Mouse (Mus musculus) heart, adult 9 months (tissue): ENCODE results near the gene Rbm25.

Experiments
- DNase-seq, 2 experiments: peaks; one replicate each; pipeline ENCODE4 v3.0.0; 2022; ENCODE audit warnings: low spot score in 2 of 2

The Rbm25 gene

DNA sequence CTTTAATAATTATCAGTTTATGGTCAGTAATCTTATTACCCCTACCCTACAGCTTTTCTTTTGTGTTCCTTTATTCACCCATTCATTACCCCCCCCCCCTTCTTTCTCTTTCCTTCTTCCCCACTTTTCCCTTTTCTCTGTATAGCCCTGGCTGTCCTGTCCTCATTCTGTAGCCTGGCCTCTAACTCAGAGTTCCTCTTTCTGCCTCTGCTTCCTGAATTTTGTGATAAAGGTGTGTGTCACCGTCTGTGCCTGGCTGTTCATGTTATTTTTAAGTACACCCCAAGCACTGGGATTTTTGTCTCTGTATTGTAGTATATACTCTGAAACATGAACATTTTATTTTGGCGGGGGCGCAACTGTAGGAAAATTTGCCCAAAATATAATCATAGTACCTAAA is 19.3 kb downstream of the Rbm25 start:
- DNase-seq: no peak

DNA sequence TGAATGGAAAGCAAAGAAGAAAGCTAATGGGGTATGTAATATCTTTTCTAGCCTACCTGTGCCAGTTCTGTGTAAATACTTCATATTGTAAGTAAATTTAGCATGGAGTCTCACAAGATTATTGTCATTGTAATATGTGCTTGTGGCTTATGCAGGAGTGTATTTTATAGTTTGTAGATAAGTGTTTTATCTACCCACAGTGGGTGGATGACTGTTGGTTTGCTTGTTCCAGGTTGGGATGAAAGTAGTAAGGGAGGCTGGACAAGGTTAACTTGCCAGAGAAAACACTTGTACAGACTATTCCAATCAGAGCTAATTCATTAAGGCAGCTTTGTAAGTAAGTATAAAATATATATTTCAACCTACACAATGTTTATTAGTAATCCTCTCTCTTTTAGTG is 20.4 kb downstream of the Rbm25 start:
- no peak for DNase-seq

DNA sequence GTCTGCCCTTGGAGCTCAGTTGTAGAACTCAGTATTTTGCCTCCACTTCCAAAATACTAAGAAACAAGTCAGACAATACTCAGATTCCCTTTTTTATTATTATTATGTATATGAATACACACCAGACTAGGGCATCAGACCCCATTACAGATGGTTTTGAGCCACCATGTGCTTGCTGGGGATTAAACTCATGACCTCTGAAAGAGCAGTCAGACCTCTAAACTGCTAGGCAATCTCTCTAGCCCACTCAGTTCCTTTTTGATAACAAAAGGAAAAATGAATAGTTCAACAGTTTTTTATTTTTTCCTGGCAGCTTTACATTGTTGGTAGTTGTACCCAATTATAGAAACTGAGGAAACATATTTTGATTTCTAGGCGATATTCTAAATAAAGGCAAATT is 54.4 kb downstream of the Rbm25 start:
- no peak for DNase-seq

DNA sequence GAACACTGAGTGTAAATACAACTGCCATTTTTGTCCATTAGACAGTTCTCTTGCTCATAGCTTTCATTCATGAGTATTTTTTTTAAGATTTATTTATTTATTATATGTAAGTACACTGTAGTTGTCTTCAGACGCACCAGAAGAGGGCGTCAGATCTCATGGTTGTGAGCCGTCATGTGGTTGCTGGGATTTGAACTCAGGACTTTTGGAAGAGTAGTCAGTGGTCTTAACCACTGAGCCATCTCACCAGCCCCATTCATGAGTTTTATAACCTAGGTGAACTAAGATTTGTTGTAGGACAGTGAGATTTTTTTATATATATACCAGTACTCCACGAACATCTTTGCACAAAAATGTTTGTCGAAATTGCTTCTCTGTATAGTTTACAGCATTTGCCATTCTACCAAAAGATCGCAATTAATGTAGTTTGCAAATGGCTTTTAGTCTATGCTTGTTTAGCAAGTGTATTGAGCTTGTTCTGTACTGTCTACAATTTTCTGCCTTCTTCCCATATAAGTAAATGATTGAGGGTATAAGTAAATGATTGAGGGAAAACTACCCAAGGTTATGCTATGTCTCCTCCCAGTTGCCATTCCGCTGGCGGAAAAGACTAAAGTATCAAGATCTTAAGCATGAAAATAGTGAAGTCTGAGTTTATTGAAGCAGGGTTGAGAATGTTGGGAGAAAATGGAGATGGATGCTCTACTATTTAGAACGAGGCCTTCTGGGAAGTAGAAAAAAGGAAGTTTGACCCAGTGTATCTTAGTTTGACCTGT is 55.7 kb downstream of the Rbm25 start:
- no peak for DNase-seq

DNA sequence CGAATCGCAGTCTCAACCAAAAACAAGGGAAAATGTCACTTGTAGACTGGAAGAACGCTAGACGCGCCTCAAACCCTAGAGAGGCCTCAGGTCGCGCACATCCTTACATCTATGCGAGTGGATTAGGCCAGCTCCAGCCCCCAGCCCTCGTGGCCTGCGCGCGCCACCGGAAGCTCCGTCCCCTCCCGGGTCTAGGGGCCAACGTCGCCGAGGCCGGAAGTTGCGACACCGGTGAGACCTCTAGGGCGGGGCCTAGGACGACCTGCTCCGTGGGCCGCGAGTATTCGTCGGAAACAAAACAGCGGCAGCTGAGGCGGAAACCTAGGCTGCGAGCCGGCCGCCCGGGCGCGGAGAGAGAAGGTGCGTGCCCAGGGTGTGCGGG is 56.9 kb downstream of the Rbm25 start, which contains the start of gene Psen1:
Psen1 (plus strand) TSS at position 219 of the 382 bp plus-strand sequence.
- DNase-seq: peak; percentile 92 to 95

DNA sequence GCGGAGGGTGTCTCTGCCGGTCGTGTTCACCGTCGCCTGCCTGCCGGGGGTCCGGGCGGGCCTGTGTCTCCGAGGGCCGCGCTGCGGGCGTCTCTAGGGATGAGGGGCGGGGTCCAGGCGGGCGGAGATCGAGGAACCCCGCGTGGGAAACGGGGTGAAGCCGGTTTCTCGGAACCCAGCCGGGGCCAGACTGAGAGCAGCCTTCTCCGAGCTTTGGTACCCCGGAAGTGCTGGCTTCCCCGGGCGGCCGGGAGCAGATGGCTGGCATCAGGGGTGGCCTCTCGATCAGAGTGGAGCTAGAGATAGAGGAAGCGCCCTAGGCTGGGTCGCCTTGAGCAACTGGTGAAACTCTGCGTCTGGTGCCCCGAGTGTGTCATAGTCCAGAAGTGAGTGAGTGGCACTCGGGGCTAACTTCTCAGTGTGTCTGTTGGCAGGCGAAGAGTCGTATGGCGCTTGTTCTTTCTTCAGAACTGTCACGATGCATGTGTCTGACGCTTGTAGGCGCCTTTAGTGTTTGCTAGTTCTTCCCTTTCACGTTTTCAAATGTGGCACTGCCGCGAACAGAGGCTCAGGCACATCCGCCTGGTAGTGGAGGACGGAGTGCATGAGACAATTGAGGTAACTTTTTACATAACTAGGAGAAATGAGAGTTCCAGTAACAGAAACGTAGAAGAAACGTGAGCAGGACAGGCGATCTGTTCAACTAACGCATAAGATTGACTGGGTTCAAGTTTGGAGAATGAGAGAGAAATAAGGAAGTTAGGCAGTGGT is 57.5 kb downstream of the Rbm25 start:
- DNase-seq: no peak

DNA sequence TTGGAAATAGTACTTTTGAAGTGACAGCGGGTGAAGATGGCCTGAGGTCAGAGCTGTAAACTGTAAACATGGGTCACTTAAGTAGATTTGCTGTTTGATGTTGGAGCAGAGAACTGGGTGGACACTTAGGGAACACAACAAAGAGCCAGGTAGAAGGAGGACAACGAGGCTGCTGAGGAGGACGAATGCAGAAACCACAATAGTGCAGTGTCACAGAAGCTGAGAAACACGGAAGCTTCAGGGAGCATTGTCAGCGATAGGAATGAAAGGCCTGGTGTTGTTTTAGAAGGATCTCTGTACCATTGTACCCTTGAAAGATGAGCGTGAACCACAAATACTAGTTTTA is 58.0 kb downstream of the Rbm25 start:
- no peak for DNase-seq

DNA sequence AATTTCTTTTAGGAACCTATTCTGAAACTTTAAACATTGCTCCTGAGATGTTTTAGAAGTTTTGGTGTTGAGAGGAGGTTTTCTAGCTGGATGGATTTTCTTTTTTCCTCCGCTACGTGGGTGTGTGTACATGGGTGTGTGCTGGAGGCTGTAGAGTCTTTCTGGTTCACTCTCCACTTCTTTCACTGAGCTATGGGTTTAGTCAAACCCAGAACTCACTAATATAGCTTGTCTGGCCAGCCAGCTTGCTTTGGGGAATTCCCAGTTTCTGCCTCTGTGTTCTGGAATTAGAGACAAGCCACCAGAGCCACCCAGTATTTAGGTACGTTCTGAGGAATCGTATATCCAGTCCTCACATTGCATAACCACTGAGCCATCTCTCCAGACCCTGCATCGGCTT is 63.0 kb downstream of the Rbm25 start:
- no peak for DNase-seq

DNA sequence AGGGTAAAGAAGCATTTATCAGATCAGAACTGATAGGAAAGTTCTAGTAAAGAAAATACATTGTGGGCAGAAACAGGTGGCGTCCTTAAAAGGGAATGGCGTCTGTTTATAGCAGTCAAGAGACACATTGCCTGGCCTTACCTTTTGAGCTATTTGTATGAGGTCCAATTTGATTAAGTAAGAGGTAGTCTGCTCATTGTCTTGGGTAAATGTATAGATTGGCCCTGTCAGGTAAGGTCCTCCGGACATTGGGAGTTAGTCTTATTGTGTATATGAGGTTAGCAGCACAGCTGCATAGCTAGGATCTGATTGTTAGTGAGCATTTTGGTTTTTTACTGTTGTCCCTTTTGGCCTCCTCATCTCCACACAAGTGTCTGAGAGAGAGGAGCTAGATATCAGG is 63.6 kb downstream of the Rbm25 start:
- DNase-seq: no peak

DNA sequence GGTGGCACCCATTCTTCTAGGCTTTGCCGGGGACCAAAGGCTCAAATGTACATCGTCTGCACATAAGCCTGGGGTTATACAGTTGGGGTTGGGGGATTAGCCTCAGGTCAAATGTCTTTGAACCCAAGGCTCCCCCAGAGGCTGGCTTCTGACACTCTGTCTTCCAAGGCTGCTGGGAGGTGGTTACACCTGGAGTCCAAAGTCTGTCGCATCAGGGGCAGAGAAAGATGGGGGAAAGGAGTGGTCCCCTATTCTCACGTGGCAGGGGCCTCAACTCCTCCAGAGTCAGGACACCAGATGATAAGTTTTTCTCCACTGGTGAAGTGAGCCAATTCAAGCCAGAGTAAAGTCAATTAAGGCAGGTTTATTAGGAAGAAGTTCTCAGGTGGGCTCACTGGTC is 67.6 kb downstream of the Rbm25 start:
- no peak for DNase-seq

DNA sequence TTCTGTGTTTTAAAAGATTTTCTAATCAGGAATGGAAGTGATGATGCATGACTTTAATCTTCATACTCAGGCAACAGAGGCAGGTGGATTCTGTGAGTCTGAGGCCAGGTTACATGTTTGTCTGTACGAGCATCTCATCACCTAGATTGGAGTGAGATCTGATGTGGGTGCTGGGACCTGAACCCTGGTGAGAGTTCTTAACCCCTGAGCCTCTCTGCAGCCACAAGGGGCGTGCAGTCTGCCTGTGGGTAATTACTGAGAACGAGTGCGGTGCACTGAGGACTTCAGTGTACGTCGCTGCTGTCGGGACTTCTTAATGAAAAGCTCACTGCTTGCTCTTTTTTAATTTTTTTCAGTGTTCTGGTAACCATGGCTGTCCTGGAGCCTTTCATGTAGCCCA is 70.6 kb downstream of the Rbm25 start:
- no peak for DNase-seq

DNA sequence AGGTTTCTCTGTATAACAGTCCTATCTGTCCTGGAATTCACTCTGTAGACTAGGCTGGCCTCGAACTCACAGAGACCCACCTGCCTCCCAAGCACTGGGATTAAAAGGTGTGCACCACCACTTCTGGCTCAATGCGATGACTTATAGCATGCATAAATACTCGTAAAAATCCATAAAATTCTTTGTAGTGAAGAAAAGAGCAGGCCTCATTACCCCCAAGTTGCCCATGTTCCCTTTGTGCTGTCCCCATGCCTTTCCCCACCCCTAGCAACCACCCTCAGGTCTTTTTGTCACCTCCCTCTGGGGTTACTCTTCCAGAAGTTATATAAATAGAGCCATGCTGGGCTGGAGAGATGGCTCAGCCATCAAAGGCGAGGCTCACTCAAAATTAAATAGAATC is 71.8 kb downstream of the Rbm25 start:
- DNase-seq: no peak

DNA sequence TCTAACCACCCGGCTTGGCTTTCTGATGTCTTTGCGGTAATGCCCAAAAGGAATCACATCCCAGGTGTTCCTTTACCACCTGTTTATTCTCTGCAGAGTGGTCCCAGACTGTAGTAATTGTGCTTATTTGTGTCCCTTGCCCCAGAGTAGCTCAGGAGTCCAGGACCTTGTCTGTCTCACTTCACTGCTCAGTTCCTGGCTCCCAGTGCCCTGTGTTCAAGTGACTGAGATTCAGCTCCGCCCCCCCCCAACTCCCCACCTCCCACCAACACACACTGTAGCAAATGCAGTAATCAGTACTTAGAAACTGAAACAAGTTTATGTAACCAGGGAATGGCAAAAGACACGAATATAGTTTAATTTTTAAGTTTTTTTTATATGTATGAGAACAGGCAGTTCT is 75.9 kb downstream of the Rbm25 start:
- DNase-seq: no peak

DNA sequence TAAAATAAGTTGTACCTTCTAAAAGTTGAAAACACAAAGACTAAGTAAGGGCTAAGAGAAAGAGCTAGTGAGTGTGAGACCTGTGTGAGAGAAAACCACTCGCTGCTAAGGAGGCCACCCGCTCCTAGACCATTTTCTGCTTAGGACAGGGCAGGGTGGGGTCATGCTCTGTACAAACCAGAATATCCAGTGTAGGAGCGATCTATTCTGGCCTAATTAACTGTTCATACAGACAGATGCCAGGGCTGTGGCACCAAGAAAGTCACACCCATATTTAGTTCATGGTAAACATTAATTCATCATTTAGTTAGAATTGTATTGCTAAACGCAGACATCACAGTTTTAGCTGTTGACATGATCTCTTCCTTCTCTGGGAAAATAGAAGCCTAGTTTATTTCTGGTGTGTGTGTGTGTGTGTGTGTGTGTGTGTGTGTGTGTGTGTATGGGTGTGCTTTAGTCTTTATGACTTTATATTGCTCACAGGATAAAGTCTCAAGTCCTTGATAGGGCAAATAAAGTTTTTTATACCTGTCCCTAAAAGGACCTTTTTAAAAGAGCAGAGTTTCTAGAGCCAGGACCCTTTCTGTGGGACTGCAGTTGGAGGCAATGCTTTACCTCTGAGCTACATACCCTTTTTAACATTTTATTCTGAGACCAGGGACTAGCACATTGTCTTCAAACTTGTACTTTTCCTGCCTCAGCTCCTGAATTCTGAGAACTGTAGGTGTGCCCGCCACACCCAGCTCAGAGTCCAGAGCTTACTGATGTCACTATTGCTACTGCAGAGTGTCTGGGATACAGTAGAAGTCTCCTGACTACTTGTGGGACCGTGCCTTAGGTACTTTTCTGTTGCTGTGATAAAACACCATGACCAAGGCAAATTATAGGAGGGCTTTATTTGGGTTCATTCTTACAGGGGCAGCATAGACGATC is 77.4 kb downstream of the Rbm25 start:
- no peak for DNase-seq

DNA sequence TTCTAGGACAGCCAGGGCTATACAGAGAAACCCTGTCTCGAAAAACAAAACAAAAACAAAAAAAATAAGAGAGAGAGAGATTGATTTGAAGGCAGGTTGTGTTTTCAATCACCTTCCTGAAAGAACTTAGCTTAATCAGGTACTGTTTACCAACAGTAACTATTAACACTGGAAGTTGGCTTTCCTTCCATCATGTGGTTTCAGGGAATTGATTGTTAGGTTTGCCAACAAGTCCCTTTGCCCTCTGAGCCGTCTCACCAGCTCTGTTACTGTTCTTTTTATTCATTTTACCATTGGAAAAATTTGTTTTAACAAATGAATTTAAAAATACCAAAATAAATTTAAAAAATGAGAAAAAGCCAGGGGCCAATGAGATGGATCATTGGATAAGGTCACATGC is 78.9 kb downstream of the Rbm25 start:
- DNase-seq: no peak

DNA sequence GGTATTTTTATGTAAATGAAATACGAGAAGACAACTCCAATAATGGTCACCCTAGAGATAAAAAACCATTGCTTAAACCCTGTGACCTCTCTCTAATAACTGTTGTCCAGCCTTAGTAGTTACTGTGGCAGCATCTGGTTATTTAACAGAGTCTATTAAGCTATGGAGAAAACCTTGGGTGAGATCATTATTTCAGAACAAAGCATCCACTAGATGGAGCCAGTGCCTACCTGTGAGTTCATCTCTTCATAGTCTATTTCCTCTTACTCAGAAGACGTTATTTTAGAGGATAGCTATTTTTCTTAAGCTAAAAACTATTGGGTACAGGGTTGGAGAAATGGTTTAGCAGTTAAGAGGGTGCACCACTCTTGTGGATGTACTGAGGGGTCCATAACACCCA is 82.7 kb downstream of the Rbm25 start:
- peak in 1 of 2 experiments; percentile 51 for DNase-seq

DNA sequence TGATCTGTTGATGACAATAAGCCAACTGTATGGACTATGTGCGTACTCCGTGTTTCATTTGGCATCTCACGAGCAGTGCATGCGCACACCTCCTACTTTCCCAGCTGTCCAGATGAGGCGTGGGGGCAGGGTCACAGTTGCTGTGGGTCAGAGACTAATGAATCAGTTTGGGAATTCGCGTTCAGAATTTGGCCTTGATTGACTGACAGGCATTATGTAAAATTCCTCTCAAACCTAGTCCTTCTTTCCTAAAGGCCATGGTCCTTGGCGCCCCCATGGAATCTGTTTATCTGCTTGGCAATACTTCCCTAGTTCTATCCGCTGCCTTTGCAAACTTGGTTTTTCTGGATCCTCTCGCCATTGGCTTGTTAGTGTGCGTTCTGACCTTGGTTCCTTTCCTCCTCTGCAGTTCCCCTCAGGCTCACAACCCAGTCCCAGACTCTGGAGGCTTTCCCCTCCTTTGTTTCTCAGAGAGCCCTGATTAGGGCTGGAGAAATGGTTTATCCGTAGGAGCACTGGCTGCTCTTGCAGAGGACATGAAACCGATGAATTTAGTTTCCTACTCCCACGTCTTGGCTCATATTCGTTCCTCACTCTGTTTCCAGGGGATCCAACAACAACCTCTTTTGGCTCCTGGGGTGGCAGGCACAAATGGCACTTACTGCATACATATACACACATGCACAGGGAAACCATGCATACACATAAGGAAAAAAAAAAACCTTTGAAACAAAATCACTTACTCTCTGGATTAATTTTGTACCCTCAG is 85.6 kb downstream of the Rbm25 start:
- peak in 1 of 2 experiments; percentile 14 for DNase-seq

DNA sequence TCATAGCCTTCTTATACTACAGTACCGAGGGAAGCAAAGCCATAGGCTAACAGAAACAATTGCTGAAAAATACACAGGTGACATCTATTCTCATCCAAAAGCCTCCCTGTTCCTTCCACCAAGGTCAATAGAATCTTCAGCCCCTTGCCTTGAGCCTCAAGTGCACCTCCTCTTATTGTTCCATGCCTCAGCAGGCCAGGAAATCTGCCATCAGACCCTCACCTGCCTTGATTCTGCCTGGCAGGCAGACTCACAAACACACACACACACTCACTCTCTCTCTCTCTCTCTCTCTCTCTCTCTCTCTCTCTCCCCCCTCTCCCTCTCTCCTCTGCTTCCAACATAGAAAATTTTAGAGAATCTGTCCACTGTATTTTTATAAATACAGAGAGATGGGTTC is 88.4 kb downstream of the Rbm25 start:
- DNase-seq: no peak

DNA sequence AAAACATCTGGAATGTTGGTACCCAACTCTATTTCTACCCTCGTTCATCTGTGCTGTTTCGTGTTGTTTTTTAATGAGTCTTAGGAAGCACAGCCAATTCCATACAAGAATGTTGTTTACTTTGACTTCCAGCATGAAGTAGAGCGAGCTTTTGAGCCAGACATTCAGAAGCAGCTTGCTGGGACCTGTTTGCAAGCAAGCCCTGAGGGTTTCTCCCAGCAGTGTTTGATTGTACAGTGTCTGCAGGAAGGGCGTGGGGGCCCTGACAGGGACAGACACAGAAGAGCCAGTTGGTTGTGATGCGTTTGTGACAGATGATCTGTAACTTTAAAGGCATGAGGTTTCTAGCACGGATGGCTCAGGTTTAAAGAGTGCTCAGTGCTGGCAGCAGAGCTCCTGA is 90.2 kb downstream of the Rbm25 start:
- DNase-seq: no peak

DNA sequence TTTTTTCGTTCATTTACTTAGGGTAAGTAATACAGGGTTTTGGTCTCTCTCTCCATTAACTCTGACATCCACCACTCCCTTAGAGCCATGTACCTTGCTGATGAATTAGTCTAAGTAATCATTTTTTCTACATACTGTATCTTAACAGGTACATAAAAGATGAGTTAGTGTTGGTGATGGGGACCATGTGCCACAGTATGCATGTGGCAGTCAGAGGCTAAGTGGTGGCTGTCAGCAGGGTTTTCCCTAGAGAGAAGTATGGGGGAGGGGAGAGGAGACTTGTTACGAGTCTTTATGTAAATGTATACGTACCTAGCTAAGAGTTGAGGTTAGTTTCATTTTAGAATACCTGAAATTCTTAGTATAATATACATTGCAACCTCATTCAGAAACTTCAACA is 92.0 kb downstream of the Rbm25 start:
- DNase-seq: no peak

DNA sequence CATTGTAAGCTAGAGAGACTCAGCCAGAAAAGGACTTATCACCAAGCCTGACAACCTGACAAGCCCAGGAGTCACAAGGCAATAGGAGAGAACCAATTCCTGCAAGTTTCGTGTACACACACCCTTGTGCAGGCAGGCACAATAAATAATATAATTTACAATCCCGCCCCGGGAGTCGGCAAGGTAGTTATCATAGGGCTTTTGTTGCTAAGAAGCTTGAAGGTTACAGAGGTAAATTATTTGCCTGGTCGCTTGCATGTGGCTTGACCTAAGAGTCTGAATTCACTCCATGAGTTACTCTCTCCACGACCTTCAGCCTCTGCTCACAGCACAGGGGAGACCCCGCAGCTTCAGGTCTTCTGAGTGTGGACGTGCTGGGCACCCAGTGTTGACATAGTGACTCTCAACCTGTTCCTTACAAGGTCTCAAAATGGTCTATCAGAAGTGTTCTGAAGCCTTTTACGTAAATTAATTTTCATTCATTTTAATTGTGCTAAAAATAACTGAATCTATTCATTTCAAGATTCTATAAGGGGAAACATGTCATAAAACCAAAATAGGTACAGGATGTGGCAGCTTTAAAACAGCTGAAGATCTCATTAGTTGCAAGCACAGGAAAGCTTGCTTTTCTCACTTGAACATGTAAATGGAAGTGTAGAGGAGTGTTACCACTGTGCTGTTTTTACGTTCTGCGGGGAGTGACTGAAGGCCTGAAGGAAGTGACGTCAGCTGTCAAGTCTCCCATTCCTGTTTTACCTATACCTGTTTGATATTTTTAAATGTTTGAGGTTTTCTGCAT is 95.7 kb downstream of the Rbm25 start:
- peak in 1 of 2 experiments; percentile 45 for DNase-seq
